Mouse (Mus musculus): ENCODE results near the gene Ptpn20.

Gene Ptpn20

GRCm38 (mm10) chr14:33673350-33674087 lies 84.5 kb downstream of the Ptpn20 start:
- peak; percentile 63 for DNase-seq (ENCODE audit: low read depth, low spot score)

- no peak for DNase-seq (ENCODE audit: low read depth, low spot score)
Measured at GRCm38 (mm10) chr14:33677996-33678395, 89.0 kb downstream of the Ptpn20 start.

GRCm38 (mm10) chr14:33678740-33679139 lies 89.7 kb downstream of the Ptpn20 start:
- no peak for DNase-seq (ENCODE audit: low read depth, low spot score)

- no peak for DNase-seq (ENCODE audit: low read depth, low spot score)
Measured at GRCm38 (mm10) chr14:33680621-33681020, 91.6 kb downstream of the Ptpn20 start.

- no peak for DNase-seq (ENCODE audit: low read depth, low spot score)
Measured at GRCm38 (mm10) chr14:33682768-33683167, 93.8 kb downstream of the Ptpn20 start.

GRCm38 (mm10) chr14:33683701-33684100 lies 94.7 kb downstream of the Ptpn20 start:
- peak; percentile 41 for DNase-seq (ENCODE audit: low read depth, low spot score)

GRCm38 (mm10) chr14:33687444-33688028 lies 98.5 kb downstream of the Ptpn20 start:
- no peak for DNase-seq (ENCODE audit: low read depth, low spot score)

- DNase-seq (ENCODE audit: low read depth, low spot score): peak; percentile 69
Measured at GRCm38 (mm10) chr14:33689044-33689443, 100.0 kb downstream of the Ptpn20 start.

All from brain, adult 2 months (tissue).